Mouse (Mus musculus) C2C12 (cell line): ENCODE results near the gene Oxt. TPM values are rescaled to one million over a fixed set of nuclear protein-coding genes. Genes with fewer than 3 reads are reported as not detected.

Experiments
- H3K27me3 ChIP-seq: one replicate; pipeline ENCODE4 v1.6.1; 2011; ENCODE audit not compliant: control insufficient read depth, insufficient read depth, insufficient read length
- H3K36me3 ChIP-seq: one replicate; pipeline ENCODE4 v1.6.1; 2011; ENCODE audit not compliant: control insufficient read depth, insufficient read depth
- H3K4me3 ChIP-seq: one replicate; pipeline ENCODE4 v1.5.1; 2011; ENCODE audit warnings: mild to moderate bottlenecking, control low read depth; ENCODE audit not compliant: poor library complexity, insufficient read depth, severe bottlenecking
- H3K79me2 ChIP-seq: one replicate; pipeline ENCODE4 v1.6.1; 2011; ENCODE audit not compliant: control insufficient read depth, insufficient read depth
- H3K79me3 ChIP-seq: one replicate; pipeline ENCODE4 v1.6.1; 2011; ENCODE audit warnings: low read depth, control low read depth
- H3ac ChIP-seq: one replicate; pipeline ENCODE3; 2011; ENCODE audit warnings: low read depth; ENCODE audit not compliant: control insufficient read depth, insufficient read length
- CEBPB ChIP-seq: IDR thresholded peaks from one replicate; pipeline ENCODE4 v1.6.1; 2011; ENCODE audit warnings: low read depth, mild to moderate bottlenecking, control low read depth, moderate library complexity
- CTCF ChIP-seq: IDR thresholded peaks from one replicate; pipeline ENCODE4 v1.5.1; 2011; ENCODE audit not compliant: control insufficient read depth, insufficient read depth, insufficient read length
- FOSL1 ChIP-seq: IDR thresholded peaks from one replicate; pipeline ENCODE4 v1.8.0; 2011; ENCODE audit warnings: mild to moderate bottlenecking, low read length; ENCODE audit not compliant: poor library complexity, insufficient read depth, severe bottlenecking
- MAX ChIP-seq: IDR thresholded peaks from one replicate; pipeline ENCODE4 v1.6.1; 2011; ENCODE audit warnings: mild to moderate bottlenecking, control low read depth
- MYOD1 ChIP-seq: IDR thresholded peaks from one replicate; pipeline ENCODE4 v1.6.1; 2011; ENCODE audit warnings: low read depth; ENCODE audit not compliant: control insufficient read depth, insufficient read length
- MYOG ChIP-seq: IDR thresholded peaks from one replicate; pipeline ENCODE4 v1.6.1; 2011; ENCODE audit not compliant: control insufficient read depth, insufficient read length; ENCODE audit errors: extremely low read depth
- USF1 ChIP-seq: IDR thresholded peaks from one replicate; pipeline ENCODE4 v1.6.1; 2011; ENCODE audit warnings: low read depth, mild to moderate bottlenecking, control low read depth, moderate library complexity
- polyA plus RNA-seq: library from polyadenylated mRNA; unstranded; fragments of >200 nt; fragmentation: generic; extraction: Trizol; gene quantifications from one replicate; pipeline ENCODE4 v1.2.1, GENCODE M21; 2012; ENCODE audit warnings: missing spikeins

Gene Oxt
- polyA plus RNA-seq, 1 experiment, result not detected

GRCm38 (mm10) chr2:130557462-130557861 lies 18.5 kb upstream of the Oxt start:
- Histone ChIP-seq H3K27me3 (no peaks in the 10 kb centered on the region), H3ac (no peak overlapping the region), H3K79me2 (no peaks in the 10 kb centered on the region), H3K79me3 (no peaks in the 10 kb centered on the region), H3K4me3 (no peak overlapping the region), H3K36me3 (peaks cover 29% of the 10 kb centered on the region)
- TF ChIP-seq MAX (no peak), USF1 (no peak), CTCF (no peak), MYOG (no peak), MYOD1 (no peak), FOSL1 (no peak), CEBPB (no peak)

GRCm38 (mm10) chr2:130558015-130558414 lies 18.0 kb upstream of the Oxt start:
- H3K36me3 ChIP-seq, result peaks cover 25% of the 10 kb centered on the region
- H3ac ChIP-seq, result no peak overlapping the region
- H3K79me3 ChIP-seq, result no peaks in the 10 kb centered on the region
- no peaks in the 10 kb centered on the region for H3K79me2 ChIP-seq
- TF ChIP-seq MYOG (no peak), CTCF (no peak), USF1 (no peak)
- H3K27me3 ChIP-seq, result no peaks in the 10 kb centered on the region
- H3K4me3 ChIP-seq, result no peak overlapping the region

GRCm38 (mm10) chr2:130563212-130564055 lies 12.5 kb upstream of the Oxt start, which contains the start of gene Mrps26:
Mrps26 (plus strand) TSS chr2:130563742.
- no peaks in the 10 kb centered on the region for H3K27me3 ChIP-seq
- H3K36me3 ChIP-seq, result peaks cover 31% of the 10 kb centered on the region
- peaks cover 18% of the 10 kb centered on the region for H3K79me3 ChIP-seq
- peak within 1 kb of the TSS; percentile 98 for H3ac ChIP-seq
- TF ChIP-seq MAX (peak; percentile 14), CTCF (no peak)
- peaks cover 30% of the 10 kb centered on the region for H3K79me2 ChIP-seq
- peak within 1 kb of the TSS; percentile 92 for H3K4me3 ChIP-seq

GRCm38 (mm10) chr2:130564063-130564462 lies 11.9 kb upstream of the Oxt start:
- peaks cover 30% of the 10 kb centered on the region for H3K36me3 ChIP-seq
- TF ChIP-seq FOSL1, result no peak
- no peak for TF ChIP-seq MYOG
- TF ChIP-seq CTCF, result no peak
- TF ChIP-seq USF1, result no peak
- no peak for TF ChIP-seq MAX
- no peak for TF ChIP-seq CEBPB
- TF ChIP-seq MYOD1, result no peak

GRCm38 (mm10) chr2:130564983-130565382 lies 11.0 kb upstream of the Oxt start:
- TF ChIP-seq CTCF (no peak), CEBPB (no peak), MYOD1 (no peak), MYOG (no peak), MAX (no peak), FOSL1 (no peak), USF1 (no peak)
- peaks cover 18% of the 10 kb centered on the region for H3K79me3 ChIP-seq
- H3ac ChIP-seq, result no peak overlapping the region
- peaks cover 30% of the 10 kb centered on the region for H3K36me3 ChIP-seq
- H3K79me2 ChIP-seq, result peaks cover 30% of the 10 kb centered on the region
- H3K27me3 ChIP-seq, result no peaks in the 10 kb centered on the region
- H3K4me3 ChIP-seq, result no peak overlapping the region

More at GRCm38 (mm10) chr2:130564063-130564462, 11.9 kb upstream of the Oxt start:
- peak overlapping the region; percentile 98 for H3ac ChIP-seq
- peak overlapping the region; percentile 92 for H3K4me3 ChIP-seq
- H3K79me2 ChIP-seq, result peaks cover 30% of the 10 kb centered on the region
- no peaks in the 10 kb centered on the region for H3K27me3 ChIP-seq
- H3K79me3 ChIP-seq, result peaks cover 18% of the 10 kb centered on the region

- peaks cover 30% of the 10 kb centered on the region for H3K36me3 ChIP-seq
- H3K79me3 ChIP-seq, result peaks cover 16% of the 10 kb centered on the region
- peaks cover 26% of the 10 kb centered on the region for H3K79me2 ChIP-seq
- no peaks in the 10 kb centered on the region for H3K27me3 ChIP-seq
- no peak for TF ChIP-seq MYOG
- no peak for TF ChIP-seq MAX
- TF ChIP-seq CEBPB, result no peak
- TF ChIP-seq USF1, result no peak
- TF ChIP-seq CTCF, result no peak
- no peak for TF ChIP-seq MYOD1
- no peak for TF ChIP-seq FOSL1
- H3ac ChIP-seq, result no peak overlapping the region
- H3K4me3 ChIP-seq, result no peak overlapping the region
Observed at GRCm38 (mm10) chr2:130568921-130569320, 7.1 kb upstream of the Oxt start.
